Mouse (Mus musculus): ENCODE data around the gene Arhgap32. TPM values are rescaled to one million over a fixed set of nuclear protein-coding genes. Genes with fewer than 3 reads are reported as not detected.

The Arhgap32 gene
- polyA plus RNA-seq, 1 experiment, result 22.3 TPM

DNA sequence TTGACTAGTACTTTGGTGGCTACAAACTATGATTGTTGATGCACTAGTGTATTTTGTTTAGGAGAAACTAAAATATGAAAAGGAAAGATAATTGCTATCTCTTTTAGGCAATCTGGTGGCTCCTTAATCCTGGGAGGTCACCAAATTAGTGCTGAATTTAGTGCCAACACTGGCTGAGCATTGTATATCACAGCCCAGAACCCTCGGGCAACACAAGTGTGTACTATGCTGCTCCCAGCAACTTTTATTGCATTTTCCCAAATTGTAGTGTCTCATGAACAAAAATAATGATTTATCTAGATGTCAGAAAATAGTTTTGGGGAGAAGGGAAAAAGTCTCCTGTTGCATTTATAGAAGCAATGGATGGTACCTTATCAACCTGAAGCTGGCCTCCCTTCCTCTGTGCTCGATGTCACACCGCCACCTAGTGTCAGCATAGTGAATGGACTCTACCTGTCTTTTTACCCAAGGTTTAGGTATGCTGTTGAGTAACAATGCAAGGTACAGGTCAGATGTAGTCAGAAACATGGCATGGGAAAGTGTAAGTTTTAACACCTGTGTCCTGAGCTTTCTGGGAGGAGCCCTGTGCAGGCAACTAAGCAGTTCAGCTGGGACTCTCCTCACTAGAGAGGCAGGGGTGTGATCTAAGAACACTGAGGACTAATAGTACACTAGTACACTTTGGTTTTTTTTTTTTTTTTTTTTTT, 43.1 kb downstream of the Arhgap32 start:
- TF ChIP-seq CTCF (IDR thresholded peaks at IDR 0.05; ENCODE audit: borderline replicate concordance, extremely low read depth, insufficient read depth, insufficient read length) (peak; percentile 86; the same call in 1 of the 2 replicates), POLR2A (IDR thresholded peaks at IDR 0.05; ENCODE audit: borderline replicate concordance, extremely low read depth, insufficient read depth, insufficient read length, poor library complexity, severe bottlenecking) (no peak)
- DNase-seq (ENCODE audit: low read depth), result peak; percentile 78

DNA sequence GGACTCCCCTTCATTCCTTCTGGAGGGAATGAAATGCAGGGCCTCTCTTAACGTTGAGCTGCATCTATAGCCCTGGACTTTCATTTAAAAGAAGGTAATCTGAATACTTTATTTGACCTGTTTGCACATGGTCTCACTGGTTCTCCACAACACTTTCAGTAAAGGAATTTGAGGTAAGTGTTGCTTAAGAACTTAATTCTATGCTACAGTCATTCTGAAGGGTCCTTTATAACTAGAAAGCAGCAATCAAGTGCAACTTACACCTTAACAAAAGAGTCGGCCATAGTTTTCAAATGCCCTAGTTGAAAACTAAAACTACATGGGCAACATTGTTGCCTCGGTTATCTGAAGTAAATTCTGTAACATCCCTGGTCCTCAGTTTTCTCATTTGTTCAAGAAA, 43.8 kb downstream of the Arhgap32 start:
- TF ChIP-seq CTCF (IDR thresholded peaks at IDR 0.05; ENCODE audit: borderline replicate concordance, extremely low read depth, insufficient read depth, insufficient read length) (no peak), POLR2A (IDR thresholded peaks at IDR 0.05; ENCODE audit: borderline replicate concordance, extremely low read depth, insufficient read depth, insufficient read length, poor library complexity, severe bottlenecking) (no peak)
- no peak for DNase-seq (ENCODE audit: low read depth)

DNA sequence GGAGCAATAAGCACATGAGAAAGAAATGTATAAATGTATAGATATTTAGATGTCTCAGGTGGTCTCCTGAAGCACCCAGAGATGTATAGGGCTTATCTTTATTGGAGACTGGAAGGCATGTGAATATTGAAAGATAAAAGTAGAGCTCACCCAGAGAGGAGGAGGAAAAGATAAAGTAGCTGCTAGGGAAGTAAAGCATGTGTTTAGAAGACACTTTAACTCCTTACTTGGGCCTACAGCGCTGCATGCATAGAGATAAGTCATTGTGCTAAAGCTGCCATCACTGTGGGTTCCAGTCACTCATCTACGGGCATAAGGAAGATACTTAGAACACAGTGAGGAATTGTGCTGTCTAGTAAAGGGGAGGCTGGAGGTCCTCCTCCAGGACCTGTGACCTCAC, 46.9 kb downstream of the Arhgap32 start:
- no peak for TF ChIP-seq CTCF (IDR thresholded peaks at IDR 0.05; ENCODE audit: borderline replicate concordance, extremely low read depth, insufficient read depth, insufficient read length)
- DNase-seq (ENCODE audit: low read depth), result no peak

DNA sequence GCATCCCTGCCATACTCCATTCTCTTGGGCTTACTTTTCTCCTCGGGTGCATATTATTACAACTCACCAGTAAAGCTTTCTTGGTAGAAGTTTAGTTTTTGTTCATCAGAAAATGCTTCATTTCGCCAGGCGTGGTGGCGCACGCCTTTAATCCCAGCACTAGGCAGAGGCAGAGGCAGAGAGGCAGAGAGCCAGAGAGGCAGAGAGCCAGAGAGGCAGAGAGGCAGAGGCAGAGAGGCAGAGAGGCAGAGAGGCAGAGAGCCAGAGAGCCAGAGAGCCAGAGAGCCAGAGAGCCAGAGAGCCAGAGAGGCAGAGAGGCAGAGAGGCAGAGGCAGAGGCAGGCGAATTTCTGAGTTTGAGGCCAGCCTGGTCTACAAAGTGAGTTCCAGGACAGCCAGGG, 47.9 kb downstream of the Arhgap32 start:
- DNase-seq (ENCODE audit: low read depth), result peak; percentile 44

DNA sequence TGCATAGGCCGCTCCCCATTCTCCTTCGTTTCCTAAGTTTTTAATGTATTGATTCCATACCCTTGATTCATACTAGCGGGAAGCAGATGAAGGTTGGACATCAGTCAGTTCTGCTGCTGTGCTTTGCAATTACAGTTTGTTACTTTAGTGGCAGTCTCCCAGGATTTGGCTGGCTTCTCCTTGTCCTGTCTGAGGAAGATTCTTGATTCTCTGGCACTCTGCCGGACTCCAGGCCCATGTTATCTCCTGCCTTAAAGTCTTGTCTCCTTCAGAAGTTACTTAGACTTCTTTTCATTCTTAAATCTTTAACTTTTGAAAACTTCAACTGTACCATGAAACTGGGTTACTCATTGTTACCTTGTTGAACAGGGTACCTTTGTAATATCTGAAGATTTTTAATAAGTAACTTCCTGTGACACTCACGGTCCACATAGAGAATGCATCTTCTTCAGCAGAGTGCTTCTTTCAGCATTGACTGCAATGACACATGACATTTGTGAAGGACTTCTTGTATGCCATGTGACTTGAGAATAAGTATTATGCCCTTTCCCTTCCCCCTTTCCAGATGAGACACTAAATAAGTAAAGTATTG, 52.7 kb downstream of the Arhgap32 start:
- no peak for DNase-seq (ENCODE audit: low read depth)
- TF ChIP-seq POLR2A (IDR thresholded peaks at IDR 0.05; ENCODE audit: borderline replicate concordance, extremely low read depth, insufficient read depth, insufficient read length, poor library complexity, severe bottlenecking) (no peak), CTCF (IDR thresholded peaks at IDR 0.05; ENCODE audit: borderline replicate concordance, extremely low read depth, insufficient read depth, insufficient read length) (no peak)

DNA sequence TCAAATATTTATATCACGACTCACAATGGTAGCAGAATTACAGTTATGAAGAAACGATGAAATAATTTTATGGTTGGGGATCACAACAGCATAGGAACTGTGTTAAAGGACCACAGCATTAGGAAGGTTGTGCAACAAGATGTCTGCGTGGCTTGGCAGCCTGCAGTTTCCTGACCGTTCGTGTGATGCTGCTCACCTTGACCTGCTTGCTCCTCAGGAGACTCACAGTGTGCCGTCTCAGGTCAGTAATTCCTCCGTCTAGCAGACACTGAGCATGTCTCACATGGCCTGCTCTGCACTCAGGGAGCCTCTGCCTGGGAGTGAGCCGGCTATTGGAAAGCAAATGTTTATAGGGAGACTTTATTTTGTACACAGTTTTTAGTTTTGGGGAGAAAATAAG, 54.8 kb downstream of the Arhgap32 start:
- TF ChIP-seq POLR2A (IDR thresholded peaks at IDR 0.05; ENCODE audit: borderline replicate concordance, extremely low read depth, insufficient read depth, insufficient read length, poor library complexity, severe bottlenecking) (no peak), CTCF (IDR thresholded peaks at IDR 0.05; ENCODE audit: borderline replicate concordance, extremely low read depth, insufficient read depth, insufficient read length) (no peak)
- DNase-seq (ENCODE audit: low read depth), result no peak

DNA sequence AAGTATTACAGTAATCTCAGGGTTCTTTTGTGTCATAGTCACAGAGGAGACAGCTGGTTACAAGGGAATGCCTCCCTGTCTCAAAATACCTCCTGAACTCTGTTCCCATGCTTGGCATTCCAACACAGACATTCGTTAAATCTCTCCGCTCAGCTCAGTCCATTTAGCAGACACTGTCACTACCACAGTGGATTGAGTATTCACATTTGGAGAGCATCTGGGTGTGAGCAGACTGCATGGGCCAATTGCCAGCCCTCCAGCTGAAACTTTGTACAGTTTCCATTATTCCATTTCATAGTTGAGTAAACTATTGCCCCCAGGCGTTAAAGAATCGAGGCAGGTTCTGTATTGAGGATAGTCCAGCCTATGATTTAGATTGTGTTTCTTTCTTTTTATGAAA, 60.7 kb downstream of the Arhgap32 start:
- no peak for TF ChIP-seq POLR2A (IDR thresholded peaks at IDR 0.05; ENCODE audit: borderline replicate concordance, extremely low read depth, insufficient read depth, insufficient read length, poor library complexity, severe bottlenecking)
- no peak for TF ChIP-seq CTCF (IDR thresholded peaks at IDR 0.05; ENCODE audit: borderline replicate concordance, extremely low read depth, insufficient read depth, insufficient read length)
- DNase-seq (ENCODE audit: low read depth), result peak; percentile 67

DNA sequence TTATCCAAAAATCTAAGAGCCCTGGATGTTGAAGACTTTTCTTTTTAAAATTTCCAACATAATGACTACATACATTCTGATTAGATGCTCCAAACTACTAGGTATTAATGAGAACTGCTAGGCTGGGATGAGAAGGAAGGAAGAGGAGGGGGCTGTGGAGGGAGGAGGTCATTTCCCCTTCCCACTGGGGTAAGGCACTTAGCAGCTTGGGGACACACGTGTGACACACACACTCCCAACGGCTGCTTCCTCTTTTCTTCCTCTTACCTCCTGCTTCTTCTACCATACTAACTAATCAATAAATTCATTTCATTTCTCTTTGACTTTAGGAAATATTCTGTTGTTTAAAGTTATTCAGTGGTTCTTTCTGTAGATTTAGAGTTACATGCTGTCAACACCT, 65.2 kb downstream of the Arhgap32 start:
- TF ChIP-seq POLR2A (IDR thresholded peaks at IDR 0.05; ENCODE audit: borderline replicate concordance, extremely low read depth, insufficient read depth, insufficient read length, poor library complexity, severe bottlenecking) (no peak), CTCF (IDR thresholded peaks at IDR 0.05; ENCODE audit: borderline replicate concordance, extremely low read depth, insufficient read depth, insufficient read length) (no peak)
- DNase-seq (ENCODE audit: low read depth), result no peak

DNA sequence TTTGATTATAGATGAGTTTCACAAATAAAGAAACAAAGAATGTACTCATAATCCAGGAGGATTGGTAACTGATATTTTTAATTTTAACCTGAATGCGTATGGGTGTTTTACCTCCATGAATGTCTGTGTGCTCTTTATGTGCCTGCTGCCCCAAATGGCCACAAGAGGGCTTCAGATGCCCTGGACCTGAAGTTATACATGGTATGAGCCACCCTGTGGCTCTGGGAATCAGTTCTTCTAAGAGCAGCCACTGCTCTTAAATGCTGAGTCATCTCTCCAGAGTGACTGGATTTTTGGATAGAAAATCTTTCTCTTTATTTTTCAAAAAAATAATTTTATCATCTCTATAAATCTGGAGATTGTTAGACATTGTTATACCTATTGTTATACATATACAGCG, 70.6 kb downstream of the Arhgap32 start:
- DNase-seq (ENCODE audit: low read depth), result no peak
- TF ChIP-seq CTCF (IDR thresholded peaks at IDR 0.05; ENCODE audit: borderline replicate concordance, extremely low read depth, insufficient read depth, insufficient read length) (peak; percentile 58; the same call in 1 of the 2 replicates), POLR2A (IDR thresholded peaks at IDR 0.05; ENCODE audit: borderline replicate concordance, extremely low read depth, insufficient read depth, insufficient read length, poor library complexity, severe bottlenecking) (no peak)

DNA sequence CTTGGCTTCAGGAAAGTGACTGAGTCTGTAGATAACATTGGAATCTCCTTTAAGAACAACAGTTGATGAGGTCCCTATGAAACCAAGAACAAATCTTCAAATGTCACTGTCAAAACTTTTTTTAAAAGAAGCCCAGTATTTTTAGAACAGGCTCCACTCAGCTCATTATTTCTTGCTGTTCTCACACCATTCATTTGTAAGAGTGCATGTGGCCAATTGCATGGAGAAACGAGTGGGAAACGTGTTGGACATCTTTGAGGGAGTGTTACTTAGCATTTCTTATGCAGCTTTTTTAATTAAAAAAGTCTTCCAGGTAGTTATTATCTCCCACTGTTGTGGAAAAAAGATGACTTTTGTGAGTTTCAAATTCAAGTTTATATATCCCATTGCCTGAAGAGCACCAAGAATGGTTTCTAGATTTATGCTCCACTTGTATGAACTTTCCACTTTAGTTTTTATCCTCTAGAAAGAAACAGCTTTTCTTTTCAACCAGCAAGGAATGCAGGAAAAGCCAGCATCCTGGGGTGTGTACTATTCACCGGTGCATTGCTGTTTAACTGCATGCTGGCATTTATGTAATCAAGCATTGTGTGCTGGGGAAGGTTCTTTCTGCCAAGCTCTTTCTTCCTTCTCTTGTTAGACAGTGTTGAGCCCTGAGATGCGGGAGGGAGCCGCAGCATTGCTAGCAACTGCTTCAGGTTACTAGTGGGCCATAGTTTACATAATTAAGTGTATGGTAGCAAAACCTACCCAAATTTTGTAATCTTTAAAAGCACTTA, 76.5 kb downstream of the Arhgap32 start:
- peak; percentile 49 for DNase-seq (ENCODE audit: low read depth)
- TF ChIP-seq CTCF (IDR thresholded peaks at IDR 0.05; ENCODE audit: borderline replicate concordance, extremely low read depth, insufficient read depth, insufficient read length) (no peak), POLR2A (IDR thresholded peaks at IDR 0.05; ENCODE audit: borderline replicate concordance, extremely low read depth, insufficient read depth, insufficient read length, poor library complexity, severe bottlenecking) (no peak)

DNA sequence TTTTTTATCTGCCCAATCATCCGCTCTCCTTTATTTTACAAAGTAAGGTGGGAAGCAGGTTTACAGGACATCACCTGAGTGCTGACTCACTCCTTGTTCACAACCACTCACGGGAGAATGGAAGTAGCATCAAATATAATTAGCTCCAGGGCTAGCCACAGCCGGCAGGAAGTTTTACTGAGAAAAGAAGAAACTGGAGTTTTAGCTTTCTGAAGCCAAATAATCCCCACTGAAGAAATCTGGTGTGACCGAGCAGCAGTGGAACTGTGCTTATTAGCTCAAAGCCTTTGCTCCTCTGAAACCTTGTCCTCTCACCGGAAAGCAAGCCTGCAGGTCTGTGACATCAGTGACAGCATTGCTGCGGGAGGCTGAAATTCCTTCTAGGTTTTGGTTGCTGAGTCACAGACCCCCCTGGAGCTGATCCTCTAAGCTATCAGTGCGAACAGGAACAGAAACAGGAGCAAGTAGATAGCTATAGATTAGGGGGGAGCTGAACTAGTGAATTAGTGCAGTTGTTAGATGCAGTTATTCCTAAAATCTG, 88.6 kb downstream of the Arhgap32 start:
- TF ChIP-seq CTCF (IDR thresholded peaks at IDR 0.05; ENCODE audit: borderline replicate concordance, extremely low read depth, insufficient read depth, insufficient read length) (no peak), POLR2A (IDR thresholded peaks at IDR 0.05; ENCODE audit: borderline replicate concordance, extremely low read depth, insufficient read depth, insufficient read length, poor library complexity, severe bottlenecking) (no peak)
- no peak for DNase-seq (ENCODE audit: low read depth)

DNA sequence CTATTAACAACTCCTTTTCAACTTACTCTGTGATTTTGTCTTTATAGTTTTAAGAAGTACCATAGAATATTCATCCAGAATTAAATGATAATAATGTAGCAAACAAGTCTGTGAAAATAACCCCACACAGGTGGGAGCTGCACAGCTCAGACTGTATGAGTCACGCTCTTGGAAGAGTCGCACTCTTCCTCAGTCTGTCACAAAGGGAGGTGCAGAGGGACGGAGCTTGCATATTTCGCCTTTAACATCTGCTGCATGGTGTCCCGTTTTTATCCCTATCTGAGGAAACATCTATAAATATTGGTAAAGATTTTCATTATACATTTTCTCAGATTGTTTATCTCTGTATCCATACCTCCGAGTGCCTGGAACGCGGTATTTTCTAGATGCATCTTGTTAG, 91.2 kb downstream of the Arhgap32 start:
- TF ChIP-seq POLR2A (IDR thresholded peaks at IDR 0.05; ENCODE audit: borderline replicate concordance, extremely low read depth, insufficient read depth, insufficient read length, poor library complexity, severe bottlenecking) (no peak), CTCF (IDR thresholded peaks at IDR 0.05; ENCODE audit: borderline replicate concordance, extremely low read depth, insufficient read depth, insufficient read length) (no peak)

More for the DNA sequence above, 91.2 kb downstream of the Arhgap32 start:
- DNase-seq (ENCODE audit: low read depth), result no peak
